In genomic region chr6:115968086-115968485, GRCm38 (mm10) we compare ENCODE assay signal across 20 mouse cellular contexts. TPM values are rescaled to one million over a fixed set of nuclear protein-coding genes. Genes with fewer than 3 reads are reported as not detected.
DNase-seq lines count a peak whose midpoint lies in the region; ATAC-seq and TF ChIP-seq lines count a peak whose summit lies in the region.
"Had no signal": no experiment of that assay in that cellular context is flagged by ENCODE, and none has a peak within 500 bp of the region (broad histone marks: within the 10 kb centered on the region; RNA-seq: fewer than 3 reads in every experiment).

No protein-coding gene starts in this region.

- H3K9ac ChIP-seq in forebrain, embryonic 13.5 days: no peak overlapping the region; the same call in 1 of the 2 replicates
- no peak overlapping the region for H3K9ac ChIP-seq in forebrain, embryonic 12.5 days
- H3K9ac ChIP-seq: forebrain, postnatal 0 days; heart, embryonic 13.5 days; limb, embryonic 15.5 days; midbrain, embryonic 12.5 days had no signal

- intact Hi-C loops in left cerebral cortex, postnatal 4 days (cut with DNase I): no loop called here
- intact Hi-C loops in left cerebral cortex, adult 2 months (cut with DNase I): no loop called here

- no peak for TF ChIP-seq CTCF in left cerebral cortex, adult 2 months (IDR thresholded peaks at IDR 0.05)

- ATAC-seq in forebrain, embryonic 13.5 days: no peak
- no peak for ATAC-seq in forebrain, embryonic 12.5 days (ENCODE audit: low FRiP score)
- ATAC-seq in erythroid progenitor cell, adult 5-6 weeks (replicated peaks; ENCODE audit: low FRiP score, poor library complexity, severe bottlenecking): no peak
- ATAC-seq: forebrain, postnatal 0 days; Patski had no signal

- no peaks in the 10 kb centered on the region for H3K27me3 ChIP-seq in forebrain, embryonic 13.5 days
- peaks cover 2% of the 10 kb centered on the region; the same call in 1 of the 2 replicates for H3K27me3 ChIP-seq in forebrain, embryonic 12.5 days
- H3K27me3 ChIP-seq: limb, embryonic 15.5 days; Patski had no signal

- H3K4me3 ChIP-seq in forebrain, embryonic 13.5 days: no peak overlapping the region
- H3K4me3 ChIP-seq in forebrain, embryonic 12.5 days (replicated peaks): no peak overlapping the region
- H3K4me3 ChIP-seq in left cerebral cortex, adult 2 months: no peak overlapping the region
- no peak overlapping the region for H3K4me3 ChIP-seq in macrophage (ENCODE audit: inconsistent target)
- H3K4me3 ChIP-seq: heart, embryonic 13.5 days; limb, embryonic 15.5 days; midbrain, embryonic 12.5 days had no signal

- H3K4me1 ChIP-seq in forebrain, embryonic 13.5 days: peaks cover 41% of the 10 kb centered on the region
- peaks cover 19% of the 10 kb centered on the region for H3K4me1 ChIP-seq in forebrain, embryonic 12.5 days

- H3K79me2 ChIP-seq in macrophage (ENCODE audit: inconsistent target): no peaks in the 10 kb centered on the region; the same call in 1 of the 2 replicates

- H3K9me3 ChIP-seq in forebrain, embryonic 13.5 days (replicated peaks): no peaks in the 10 kb centered on the region
- no peaks in the 10 kb centered on the region for H3K9me3 ChIP-seq in forebrain, embryonic 12.5 days
- H3K9me3 ChIP-seq: heart, embryonic 13.5 days; limb, embryonic 15.5 days; midbrain, embryonic 12.5 days had no signal

- no peaks in the 10 kb centered on the region for H3K36me3 ChIP-seq in forebrain, embryonic 13.5 days (ENCODE audit: poor library complexity, severe bottlenecking)
- H3K36me3 ChIP-seq in forebrain, embryonic 12.5 days (replicated peaks): no peaks in the 10 kb centered on the region
- peaks cover 62% of the 10 kb centered on the region for H3K36me3 ChIP-seq in macrophage (ENCODE audit: inconsistent target)
- H3K36me3 ChIP-seq: midbrain, embryonic 12.5 days had no signal

- DNase-seq in left cerebral cortex, postnatal 4 days: peak; percentile 80
- no peak for DNase-seq in left cerebral cortex, adult 2 months (ENCODE audit: extremely low spot score in 1 of 2, low spot score in 2 of 2)
- DNase-seq in cerebellum, adult 8-10 months: peak; percentile 75
- DNase-seq in frontal cortex, postnatal 36 days (ENCODE audit: low spot score in 2 of 2): no peak
- DNase-seq: forebrain, postnatal 0 days; gastrocnemius, postnatal 25 days; kidney, adult 9 months; kidney, postnatal 4 days; lung, adult 18-20 months; lung, postnatal 36 days; right cerebral cortex, postnatal 25 days had no signal

- WGBS in forebrain, embryonic 13.5 days: 78% methylated on average over 5 of the region's 5 CpGs
- WGBS in forebrain, embryonic 12.5 days: 84% methylated on average over 5 of the region's 5 CpGs
- 90% methylated on average over 5 of the region's 5 CpGs for WGBS in macrophage (ENCODE audit: missing documents)

- no peak overlapping the region for H3K4me2 ChIP-seq in forebrain, embryonic 13.5 days
- no peak overlapping the region for H3K4me2 ChIP-seq in forebrain, embryonic 12.5 days
- H3K4me2 ChIP-seq: heart, embryonic 13.5 days; limb, embryonic 15.5 days; midbrain, embryonic 12.5 days had no signal

- peak overlapping the region; percentile 19; the same call in 1 of the 2 replicates for H3K27ac ChIP-seq in forebrain, embryonic 13.5 days
- no peak overlapping the region for H3K27ac ChIP-seq in forebrain, embryonic 12.5 days
- no peak overlapping the region for H3K27ac ChIP-seq in left cerebral cortex, adult 2 months
- H3K27ac ChIP-seq in macrophage: peak overlapping the region; percentile 69
- H3K27ac ChIP-seq: heart, embryonic 13.5 days; limb, embryonic 15.5 days; midbrain, embryonic 12.5 days had no signal

RNA-seq across cellular contexts. Expression of gene H1foo, which starts 23.3 kb away (rescaled TPM):
- polyA plus RNA-seq in forebrain, embryonic 13.5 days (2015; fragmentation: Nextera tagmentation; extraction: Ambion mirVana): not detected in 2 replicates
- polyA plus RNA-seq in forebrain, embryonic 12.5 days (2016; fragmentation: Nextera tagmentation; extraction: Ambion mirVana): not detected in 2 replicates
- total RNA-seq in left cerebral cortex, postnatal 4 days (2021): not detected
- not detected for total RNA-seq in left cerebral cortex, adult 2 months (2021)
- 1 to 10 TPM in 1 of 26 experiments, not detected in 25; 1.4 TPM for total RNA-seq in macrophage (2018; cell fraction: chromatin; rRNA removed)
- total RNA-seq in macrophage (2018; cell fraction: cytosol; rRNA removed): under 1 TPM in 3 of 26 experiments, not detected in 23; 0.14 to 0.42 (median 0.19) TPM
- under 1 TPM in 1 of 26 experiments, not detected in 25; 0.76 TPM for total RNA-seq in macrophage (2018; cell fraction: nucleus; rRNA removed)
- polyA plus RNA-seq in macrophage (2018): not detected in 3 replicates
- total RNA-seq in erythroid progenitor cell, adult 5-6 weeks (2015; ENCODE audit: low replicate concordance): not detected in 2 replicates
- not detected in 2 replicates for total RNA-seq in erythroid progenitor cell, adult 5-6 weeks (2017; ENCODE audit: low replicate concordance)
- total RNA-seq: forebrain, postnatal 0 days; gastrocnemius, postnatal 25 days; layer of hippocampus, postnatal 25 days had no signal
- polyA plus RNA-seq: forebrain, postnatal 0 days; heart, embryonic 13.5 days; limb, embryonic 15.5 days; midbrain, embryonic 12.5 days; Patski had no signal

RNA-seq across cellular contexts. Expression of gene Plxnd1, which starts 26.7 kb away (rescaled TPM):
- polyA plus RNA-seq in forebrain, embryonic 13.5 days (2015; fragmentation: Nextera tagmentation; extraction: Ambion mirVana): 14.3 and 19.7 TPM in 2 replicates
- polyA plus RNA-seq in forebrain, embryonic 12.5 days (2016; fragmentation: Nextera tagmentation; extraction: Ambion mirVana): 18.8 and 19.2 TPM in 2 replicates
- total RNA-seq in left cerebral cortex, postnatal 4 days (2021): 100 to 1,000 TPM; 167 to 181 TPM
- 100 to 1,000 TPM; 127 to 131 TPM for total RNA-seq in left cerebral cortex, adult 2 months (2021)
- total RNA-seq in macrophage (2018; cell fraction: chromatin; rRNA removed): 1,000 to 10,000 TPM in 1 of 26 experiments, 100 to 1,000 TPM in 25; 192 to 1,896 (median 380) TPM
- 100 to 1,000 TPM; 198 to 344 (median 273) TPM for total RNA-seq in macrophage (2018; cell fraction: cytosol; rRNA removed)
- total RNA-seq in macrophage (2018; cell fraction: nucleus; rRNA removed): 100 to 1,000 TPM; 233 to 720 (median 426) TPM
- 130 to 283 TPM (median 243 TPM) in 3 replicates for polyA plus RNA-seq in macrophage (2018)
- total RNA-seq in erythroid progenitor cell, adult 5-6 weeks (2015; ENCODE audit: low replicate concordance): 9.6 and 22.3 TPM in 2 replicates
- total RNA-seq in erythroid progenitor cell, adult 5-6 weeks (2017; ENCODE audit: low replicate concordance): 2.0 and 2.3 TPM in 2 replicates

RNA-seq across cellular contexts. Expression of gene Rho, which starts 36.5 kb away (rescaled TPM):
- polyA plus RNA-seq in forebrain, embryonic 13.5 days (2015; fragmentation: Nextera tagmentation; extraction: Ambion mirVana): 0.10 and 0.17 TPM in 2 replicates
- 0.43 TPM in 1 of 2 replicates, not detected in the other for polyA plus RNA-seq in forebrain, embryonic 12.5 days (2016; fragmentation: Nextera tagmentation; extraction: Ambion mirVana)
- under 1 TPM; 0.28 to 0.56 TPM for total RNA-seq in left cerebral cortex, postnatal 4 days (2021)
- under 1 TPM; 0.56 to 0.79 TPM for total RNA-seq in left cerebral cortex, adult 2 months (2021)
- 1 to 10 TPM in 6 of 26 experiments, under 1 TPM in 12, not detected in 8; 0.19 to 2.0 (median 0.68) TPM for total RNA-seq in macrophage (2018; cell fraction: chromatin; rRNA removed)
- total RNA-seq in macrophage (2018; cell fraction: cytosol; rRNA removed): under 1 TPM in 5 of 26 experiments, not detected in 21; 0.03 to 0.13 (median 0.10) TPM
- 1 to 10 TPM in 5 of 26 experiments, under 1 TPM in 14, not detected in 7; 0.16 to 1.2 (median 0.54) TPM for total RNA-seq in macrophage (2018; cell fraction: nucleus; rRNA removed)
- not detected in 3 replicates for polyA plus RNA-seq in macrophage (2018)
- not detected in 2 replicates for total RNA-seq in erythroid progenitor cell, adult 5-6 weeks (2015; ENCODE audit: low replicate concordance)
- not detected in 2 replicates for total RNA-seq in erythroid progenitor cell, adult 5-6 weeks (2017; ENCODE audit: low replicate concordance)
- polyA plus RNA-seq: forebrain, postnatal 0 days; heart, embryonic 13.5 days; midbrain, embryonic 12.5 days had no signal

Comparison
In these comparisons a context has a peak if more than half of its experiments do, and no peak if none do; other contexts are left out.
1. H3K27ac ChIP-seq: peak in forebrain, embryonic 13.5 days (single experiment) and macrophage (single experiment); none in forebrain, embryonic 12.5 days (single experiment) and left cerebral cortex, adult 2 months (single experiment).
2. DNase-seq: peak in left cerebral cortex, postnatal 4 days (single experiment) and cerebellum, adult 8-10 months (single experiment); none in left cerebral cortex, adult 2 months (0 of 2) and frontal cortex, postnatal 36 days (0 of 2).
3. RNA of gene Plxnd1, which starts 26.7 kb away (total RNA-seq): 167 to 181 TPM in left cerebral cortex, postnatal 4 days and 127 to 131 TPM in left cerebral cortex, adult 2 months; 2.0 to 22.3 TPM in erythroid progenitor cell, adult 5-6 weeks; every median in the first group is over 4 times any median in the second.